Mouse (Mus musculus) thymus, adult 2 months (tissue): ENCODE measurements around the gene Rps5.

ENCODE experiments used
- CTCF ChIP-seq: fragments of 200-500 bp; IDR thresholded peaks from 2 replicates; pipeline ENCODE4 v1.5.1; 2012; ENCODE audit warnings: mild to moderate bottlenecking, control low read depth, low read length, moderate library complexity, borderline replicate concordance; ENCODE audit not compliant: control insufficient read depth, poor library complexity, insufficient read depth; ENCODE audit errors: extremely low read depth
- POLR2A ChIP-seq: fragments of 200-500 bp; IDR thresholded peaks from 2 replicates; pipeline ENCODE4 v1.6.1; 2012; ENCODE audit warnings: mild to moderate bottlenecking, low read length, control low read depth, moderate library complexity; ENCODE audit not compliant: control insufficient read depth, poor library complexity, insufficient read depth; ENCODE audit errors: extremely low read depth

- no peak for TF ChIP-seq POLR2A
- no peak for TF ChIP-seq CTCF
Measured at GRCm38 (mm10) chr7:12901517-12901916, 20.6 kb upstream of the Rps5 start.
